Mouse (Mus musculus) adrenal gland, postnatal 4 days (tissue): ENCODE data around the gene Fam196b. TPM values are rescaled to one million over a fixed set of nuclear protein-coding genes. Genes with fewer than 3 reads are reported as not detected.

Source experiments
- total RNA-seq, 2 experiments: library from RNA; stranded (reverse); gene quantifications; 2 replicates each; pipeline ENCODE4 v1.2.3; 2021

Gene Fam196b
- total RNA-seq, 2 experiments from 2014 or later, result 0.11 to 0.14 TPM

Other genes starting within 250 kb of the Fam196b start
- not detected for gene 4930469K13Rik, start 216.3 kb upstream of the Fam196b start, total RNA-seq
- gene Foxi1, start 106.7 kb upstream of the Fam196b start, total RNA-seq, result 1 to 10 TPM in 1 of 2 experiments, not detected in 1; 3.6 TPM